Mouse (Mus musculus) kidney, postnatal 0 days (tissue): ENCODE measurements around the gene Ednrb. TPM values are rescaled to one million over a fixed set of nuclear protein-coding genes. Genes with fewer than 3 reads are reported as not detected.

Experiments used
- ATAC-seq: fragments of 200-750 bp; cut with Nextera tagmentation; replicated peaks from 2 replicates; pipeline ENCODE4 v1.8.0; 2017; ENCODE audit warnings: low read depth, moderate number of reproducible peaks, moderate TSS enrichment, moderate library complexity; ENCODE audit not compliant: low FRiP score
- DNase-seq: peaks from one replicate; pipeline ENCODE4 v3.0.0-alpha.2; 2016; ENCODE audit warnings: low spot score
- H3K27ac ChIP-seq: fragments of 300-500 bp; sonication (generic); 2 replicates; pipeline ENCODE4 v1.5.1; 2014; ENCODE audit warnings: mild to moderate bottlenecking
- H3K27me3 ChIP-seq: fragments of 300-500 bp; sonication (generic); 2 replicates; pipeline ENCODE4 v1.6.1; 2014; ENCODE audit warnings: low read length, mixed read lengths; ENCODE audit not compliant: insufficient read depth
- H3K36me3 ChIP-seq: fragments of 300-500 bp; sonication (generic); 2 replicates; pipeline ENCODE4 v1.6.1; 2014; ENCODE audit warnings: low read length, mixed read lengths; ENCODE audit not compliant: insufficient read depth
- H3K4me1 ChIP-seq: fragments of 300-500 bp; sonication (generic); replicated peaks from 2 replicates; pipeline ENCODE4 v1.6.1; 2014; ENCODE audit warnings: antibody characterized with exemption, low read length, mixed read lengths; ENCODE audit not compliant: insufficient read depth
- H3K4me2 ChIP-seq: fragments of 300-500 bp; sonication (generic); 2 replicates; pipeline ENCODE4 v1.6.1; 2014; ENCODE audit warnings: mild to moderate bottlenecking, low read length, moderate library complexity, mixed read lengths
- H3K4me3 ChIP-seq: fragments of 300-500 bp; sonication (generic); replicated peaks from 2 replicates; pipeline ENCODE4 v1.5.1; 2014; ENCODE audit warnings: low read depth, low read length
- H3K9ac ChIP-seq: fragments of 300-500 bp; sonication (generic); 2 replicates; pipeline ENCODE4 v1.6.1; 2014; ENCODE audit warnings: low read depth, low read length
- H3K9me3 ChIP-seq: fragments of 300-500 bp; sonication (generic); replicated peaks from 2 replicates; pipeline ENCODE4 v1.6.1; 2016; ENCODE audit warnings: low read length, inconsistent platforms, mixed read lengths
- CTCF ChIP-seq: IDR thresholded peaks from 2 replicates; pipeline ENCODE4 v1.5.1; 2016; ENCODE audit warnings: antibody characterized with exemption, low read depth, mild to moderate bottlenecking, moderate library complexity
- WGBS: fragments of 180-500 bp; shearing (Covaris S2); extraction: QIAGEN DNeasy Blood & Tissue Kit; methylation state at CpG from one replicate; pipeline ENCODE4 v1.1.7; 2014; 5-methylcytosine and 5-hydroxymethylcytosine counted together
- polyA plus RNA-seq: library from polyadenylated mRNA; unstranded; fragments of >200 nt; fragmentation: Nextera tagmentation; extraction: Ambion mirVana; gene quantifications from 2 replicates; pipeline ENCODE4 v1.2.1, GENCODE M21; 2015

Ednrb gene
- polyA plus RNA-seq, 1 experiment from 2014 or later = 70.3 TPM

- WGBS = 86% methylated on average over 3 of the region's 3 CpGs
- ATAC-seq = no peak
These were observed 32.4 kb upstream of the Ednrb start for GRCm38 (mm10) chr14:103876598-103876997.

GRCm38 (mm10) chr14:103866636-103867035 lies 22.4 kb upstream of the Ednrb start:
- no peaks in the 10 kb centered on the region for H3K36me3 ChIP-seq
- H3K4me2 ChIP-seq = no peak overlapping the region
- no peak for DNase-seq
- ATAC-seq = no peak
- H3K27me3 ChIP-seq = no peaks in the 10 kb centered on the region
- WGBS = 83% methylated on average over 2 of the region's 2 CpGs
- H3K9me3 ChIP-seq = no peaks in the 10 kb centered on the region
- no peak overlapping the region for H3K27ac ChIP-seq
- no peaks in the 10 kb centered on the region for H3K4me1 ChIP-seq
- H3K9ac ChIP-seq = no peak overlapping the region
- TF ChIP-seq CTCF = no peak
- H3K4me3 ChIP-seq = no peak overlapping the region

More at GRCm38 (mm10) chr14:103876598-103876997, 32.4 kb upstream of the Ednrb start:
- Histone ChIP-seq H3K4me2 (no peak overlapping the region), H3K4me1 (no peaks in the 10 kb centered on the region), H3K9me3 (no peaks in the 10 kb centered on the region), H3K4me3 (no peak overlapping the region), H3K27me3 (no peaks in the 10 kb centered on the region), H3K36me3 (no peaks in the 10 kb centered on the region), H3K9ac (no peak overlapping the region), H3K27ac (no peak overlapping the region)
- no peak for DNase-seq
- TF ChIP-seq CTCF = no peak

GRCm38 (mm10) chr14:103865226-103865625 lies 21.0 kb upstream of the Ednrb start:
- WGBS = 60% methylated on average over 2 of the region's 2 CpGs
- H3K27ac ChIP-seq = no peak overlapping the region
- no peaks in the 10 kb centered on the region for H3K9me3 ChIP-seq
- no peak for DNase-seq
- H3K4me3 ChIP-seq = no peak overlapping the region
- no peaks in the 10 kb centered on the region for H3K4me1 ChIP-seq
- ATAC-seq = no peak
- TF ChIP-seq CTCF = no peak
- H3K36me3 ChIP-seq = no peaks in the 10 kb centered on the region
- H3K4me2 ChIP-seq = no peak overlapping the region
- no peaks in the 10 kb centered on the region for H3K27me3 ChIP-seq
- no peak overlapping the region for H3K9ac ChIP-seq

DNA sequence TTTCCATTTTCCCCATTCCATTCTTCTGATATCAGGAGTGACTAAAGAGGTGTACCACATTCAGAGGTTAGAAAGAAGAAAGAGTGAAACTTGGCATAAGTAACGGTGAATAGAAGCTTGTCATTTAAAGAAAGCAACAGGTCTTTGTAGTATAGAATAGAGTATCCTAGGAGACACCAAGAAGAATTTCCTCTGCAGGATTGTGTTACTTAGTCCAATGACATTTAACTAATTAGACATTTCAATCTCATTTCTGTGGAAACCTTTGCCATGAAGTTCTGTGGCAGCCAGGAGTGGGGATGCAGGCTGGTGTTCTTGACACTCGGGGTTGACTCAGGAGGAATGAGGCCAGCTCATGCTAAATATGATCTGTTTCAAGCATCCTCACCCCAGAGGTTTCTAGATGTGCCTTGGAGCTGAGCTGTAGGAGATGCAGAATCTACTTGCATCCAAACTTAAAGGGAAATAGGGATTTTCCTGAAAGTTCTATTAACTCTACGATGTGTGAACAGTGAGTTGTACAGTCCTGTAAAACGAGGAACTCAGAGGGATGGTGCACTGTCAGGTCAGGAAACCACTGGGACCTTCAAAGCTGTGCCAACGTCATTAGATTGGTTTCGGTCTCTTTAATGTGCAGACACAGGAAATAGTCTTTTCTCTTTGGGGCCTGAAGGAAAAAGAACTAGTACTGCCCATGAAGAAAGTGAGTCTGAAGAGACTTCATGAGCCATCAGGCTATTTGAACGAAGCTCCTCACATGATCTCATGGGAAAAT lies 6.1 kb upstream of the Ednrb start:
- DNase-seq = no peak
- Histone ChIP-seq H3K36me3 (no peaks in the 10 kb centered on the region), H3K9ac (no peak overlapping the region), H3K4me3 (no peak overlapping the region), H3K27me3 (no peaks in the 10 kb centered on the region), H3K9me3 (no peaks in the 10 kb centered on the region), H3K27ac (no peak overlapping the region), H3K4me1 (no peaks in the 10 kb centered on the region), H3K4me2 (no peak overlapping the region)
- no peak for ATAC-seq
- WGBS = 77% methylated on average over 7 of the region's 7 CpGs
- TF ChIP-seq CTCF = no peak

DNA sequence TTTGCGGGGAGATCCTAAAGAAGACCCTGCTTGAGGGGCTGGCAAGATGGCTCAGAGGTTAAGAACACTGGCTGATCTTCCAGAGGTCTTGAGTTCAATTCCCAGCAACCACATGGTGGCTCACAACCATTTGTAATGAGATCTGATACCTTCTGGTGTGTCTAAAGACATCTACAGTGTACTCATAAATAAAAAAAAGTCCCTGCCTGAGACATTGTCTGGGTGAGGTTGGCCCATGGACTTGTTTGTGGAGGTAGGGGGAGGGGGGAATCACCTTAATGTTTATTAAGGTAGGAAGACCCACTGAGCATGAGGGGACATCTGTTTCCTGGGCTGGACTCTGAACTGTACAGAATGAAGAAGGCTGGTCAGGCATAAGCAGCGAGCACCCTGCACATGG lies 1.5 kb upstream of the Ednrb start:
- H3K36me3 ChIP-seq = no peaks in the 10 kb centered on the region
- no peak overlapping the region for H3K27ac ChIP-seq
- H3K9me3 ChIP-seq = no peaks in the 10 kb centered on the region
- H3K27me3 ChIP-seq = no peaks in the 10 kb centered on the region
- 97% methylated on average over 2 of the region's 2 CpGs for WGBS
- no peak for TF ChIP-seq CTCF
- H3K9ac ChIP-seq = no peak overlapping the region
- no peak for ATAC-seq
- no peak overlapping the region for H3K4me2 ChIP-seq
- peaks cover 4% of the 10 kb centered on the region; the same call in 1 of the 2 replicates for H3K4me1 ChIP-seq
- DNase-seq = no peak
- no peak overlapping the region for H3K4me3 ChIP-seq

DNA sequence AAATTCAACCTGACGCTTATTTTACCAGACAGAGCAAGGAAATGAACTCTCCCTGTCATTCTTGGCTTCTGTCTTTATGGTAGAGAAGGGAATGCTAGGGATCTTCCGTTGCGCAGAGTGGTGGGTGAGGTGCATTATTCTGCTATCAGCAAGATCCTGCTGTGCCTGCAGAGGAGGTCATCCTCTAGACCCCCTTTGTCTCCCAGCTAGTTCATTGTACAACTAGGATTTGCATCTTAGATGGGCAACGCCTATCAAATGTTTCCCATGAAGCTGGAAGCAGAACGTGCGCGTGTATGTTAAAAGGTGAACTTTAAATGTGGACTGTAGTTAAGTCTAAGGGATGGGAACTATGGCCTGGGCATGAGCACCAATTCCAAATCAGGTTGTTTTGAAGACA lies 742 bp upstream of the Ednrb start:
- TF ChIP-seq CTCF = no peak
- Histone ChIP-seq H3K27ac (no peak overlapping the region), H3K9ac (no peak overlapping the region), H3K9me3 (no peaks in the 10 kb centered on the region), H3K27me3 (no peaks in the 10 kb centered on the region), H3K4me1 (peaks cover 4% of the 10 kb centered on the region; the same call in 1 of the 2 replicates), H3K4me3 (no peak overlapping the region), H3K36me3 (no peaks in the 10 kb centered on the region), H3K4me2 (no peak overlapping the region)
- DNase-seq (no peak), ATAC-seq (no peak)
- WGBS = 83% methylated on average over 7 of the region's 7 CpGs
